Mouse (Mus musculus) heart, embryonic 11.5 days (tissue): ENCODE measurements around the gene Rab3ip. TPM values are rescaled to one million over a fixed set of nuclear protein-coding genes. Genes with fewer than 3 reads are reported as not detected.

Experiments
- ATAC-seq: fragments of 200-750 bp; cut with Nextera tagmentation; replicated peaks from 2 replicates; pipeline ENCODE4 v1.8.0; 2017; ENCODE audit warnings: moderate library complexity; ENCODE audit not compliant: insufficient number of reproducible peaks, low FRiP score, low TSS enrichment
- H3K27ac ChIP-seq: fragments of 300-500 bp; sonication (generic); 2 replicates; pipeline ENCODE4 v1.5.1; 2014; ENCODE audit warnings: mild to moderate bottlenecking, low read depth, low read length
- H3K27me3 ChIP-seq: fragments of 300-500 bp; sonication (generic); 2 replicates; pipeline ENCODE4 v1.6.1; 2014; ENCODE audit warnings: mild to moderate bottlenecking, low read length, mixed read lengths; ENCODE audit not compliant: control insufficient read depth, insufficient read depth
- H3K36me3 ChIP-seq: fragments of 300-500 bp; sonication (generic); 2 replicates; pipeline ENCODE4 v1.6.1; 2014; ENCODE audit warnings: mild to moderate bottlenecking, low read length, moderate library complexity, mixed read lengths; ENCODE audit not compliant: control insufficient read depth, insufficient read depth
- H3K4me1 ChIP-seq: fragments of 300-500 bp; sonication (generic); 2 replicates; pipeline ENCODE4 v1.6.1; 2014; ENCODE audit warnings: low read length; ENCODE audit not compliant: control insufficient read depth, insufficient read depth
- H3K4me2 ChIP-seq: fragments of 300-500 bp; sonication (generic); 2 replicates; pipeline ENCODE4 v1.6.1; 2014; ENCODE audit warnings: mild to moderate bottlenecking, moderate library complexity
- H3K4me3 ChIP-seq: fragments of 300-500 bp; sonication (generic); 2 replicates; pipeline ENCODE4 v1.5.1; 2014; ENCODE audit warnings: low read depth, low read length
- H3K9ac ChIP-seq: fragments of 300-500 bp; sonication (generic); 2 replicates; pipeline ENCODE4 v1.6.1; 2014; ENCODE audit warnings: mild to moderate bottlenecking, low read depth, low read length, moderate library complexity
- H3K9me3 ChIP-seq: fragments of 300-500 bp; sonication (generic); replicated peaks from 2 replicates; pipeline ENCODE4 v1.6.1; 2016; ENCODE audit warnings: low read length; ENCODE audit not compliant: control insufficient read depth
- WGBS: fragments of 180-500 bp; shearing (Covaris S2); extraction: QIAGEN DNeasy Blood & Tissue Kit; methylation state at CpG from one replicate; pipeline ENCODE4 v1.1.7; 2014; ENCODE audit not compliant: insufficient replicate concordance; 5-methylcytosine and 5-hydroxymethylcytosine counted together
- polyA plus RNA-seq: library from polyadenylated mRNA; unstranded; fragments of >200 nt; fragmentation: Nextera tagmentation; extraction: Ambion mirVana; gene quantifications from 2 replicates; pipeline ENCODE4 v1.2.1, GENCODE M21; 2014

The Rab3ip gene
- polyA plus RNA-seq, 1 experiment from 2014 or later: 56.9 TPM

GRCm38 (mm10) chr10:116982526-116982925 is 32.0 kb upstream of the Rab3ip start:
- H3K4me3 ChIP-seq: no peak overlapping the region
- no peak for ATAC-seq
- H3K27ac ChIP-seq: no peak overlapping the region

GRCm38 (mm10) chr10:116980888-116981287 is 30.3 kb upstream of the Rab3ip start:
- no peak overlapping the region for H3K9ac ChIP-seq
- no peak overlapping the region for H3K27ac ChIP-seq
- no peak overlapping the region for H3K4me3 ChIP-seq
- 0 out of 2 replicates have a peak, but pooled peaks cover 4% of the 10 kb centered on the region for H3K4me1 ChIP-seq
- no peaks in the 10 kb centered on the region for H3K36me3 ChIP-seq
- WGBS: 76% methylated on average over 3 of the region's 3 CpGs
- H3K4me2 ChIP-seq: no peak overlapping the region
- no peaks in the 10 kb centered on the region for H3K9me3 ChIP-seq
- no peak for ATAC-seq
- H3K27me3 ChIP-seq: no peaks in the 10 kb centered on the region

More at GRCm38 (mm10) chr10:116982526-116982925, 32.0 kb upstream of the Rab3ip start:
- Histone ChIP-seq H3K27me3 (no peaks in the 10 kb centered on the region), H3K4me2 (no peak overlapping the region), H3K4me1 (peaks cover 3% of the 10 kb centered on the region; the same call in 1 of the 2 replicates), H3K9me3 (no peaks in the 10 kb centered on the region), H3K9ac (no peak overlapping the region), H3K36me3 (no peaks in the 10 kb centered on the region)
- 59% methylated on average over 3 of the region's 4 CpGs for WGBS

GRCm38 (mm10) chr10:116980273-116980672 is 29.7 kb upstream of the Rab3ip start:
- Histone ChIP-seq H3K27ac (no peak overlapping the region), H3K4me3 (no peak overlapping the region), H3K4me1 (0 out of 2 replicates have a peak, but pooled peaks cover 4% of the 10 kb centered on the region), H3K27me3 (no peaks in the 10 kb centered on the region), H3K9ac (no peak overlapping the region), H3K9me3 (no peaks in the 10 kb centered on the region), H3K36me3 (no peaks in the 10 kb centered on the region), H3K4me2 (no peak overlapping the region)
- 70% methylated on average over 4 of the region's 4 CpGs for WGBS
- no peak for ATAC-seq

GRCm38 (mm10) chr10:116978841-116979240 is 28.3 kb upstream of the Rab3ip start:
- H3K4me1 ChIP-seq: 0 out of 2 replicates have a peak, but pooled peaks cover 4% of the 10 kb centered on the region
- H3K4me2 ChIP-seq: no peak overlapping the region
- no peaks in the 10 kb centered on the region for H3K36me3 ChIP-seq
- ATAC-seq: no peak
- 79% methylated on average over 9 of the region's 9 CpGs for WGBS
- H3K4me3 ChIP-seq: no peak overlapping the region
- no peak overlapping the region for H3K27ac ChIP-seq
- H3K9me3 ChIP-seq: no peaks in the 10 kb centered on the region
- H3K9ac ChIP-seq: no peak overlapping the region
- no peaks in the 10 kb centered on the region for H3K27me3 ChIP-seq

GRCm38 (mm10) chr10:116977858-116978257 is 27.3 kb upstream of the Rab3ip start:
- no peak overlapping the region for H3K4me3 ChIP-seq
- H3K9me3 ChIP-seq: no peaks in the 10 kb centered on the region
- no peak overlapping the region for H3K9ac ChIP-seq
- H3K36me3 ChIP-seq: no peaks in the 10 kb centered on the region
- no peak for ATAC-seq
- H3K27ac ChIP-seq: no peak overlapping the region
- no peaks in the 10 kb centered on the region for H3K27me3 ChIP-seq
- H3K4me2 ChIP-seq: no peak overlapping the region
- H3K4me1 ChIP-seq: 0 out of 2 replicates have a peak, but pooled peaks cover 3% of the 10 kb centered on the region
- WGBS: 60% methylated on average over 2 of the region's 2 CpGs

GRCm38 (mm10) chr10:116977455-116977854 is 26.9 kb upstream of the Rab3ip start:
- no peaks in the 10 kb centered on the region for H3K27me3 ChIP-seq
- H3K4me2 ChIP-seq: no peak overlapping the region
- no peak for ATAC-seq
- H3K9ac ChIP-seq: no peak overlapping the region
- H3K36me3 ChIP-seq: no peaks in the 10 kb centered on the region
- H3K27ac ChIP-seq: no peak overlapping the region
- H3K4me1 ChIP-seq: 0 out of 2 replicates have a peak, but pooled peaks cover 2% of the 10 kb centered on the region
- 25% methylated on average over 4 of the region's 4 CpGs for WGBS
- no peak overlapping the region for H3K4me3 ChIP-seq
- no peaks in the 10 kb centered on the region for H3K9me3 ChIP-seq

GRCm38 (mm10) chr10:116972509-116972908 is 21.9 kb upstream of the Rab3ip start, which contains the start of gene Gm10271:
TSS of gene Gm10271 (minus strand) at chr10:116972609.
- H3K4me1 ChIP-seq: 0 out of 2 replicates have a peak, but pooled peaks cover 1% of the 10 kb centered on the region
- no peaks in the 10 kb centered on the region for H3K9me3 ChIP-seq
- WGBS: 87% methylated on average over 6 of the region's 6 CpGs
- H3K4me3 ChIP-seq: no peak within 1 kb of the TSS
- no peaks in the 10 kb centered on the region for H3K36me3 ChIP-seq
- no peak within 1 kb of the TSS for H3K27ac ChIP-seq
- H3K27me3 ChIP-seq: no peaks in the 10 kb centered on the region
- H3K4me2 ChIP-seq: no peak within 1 kb of the TSS
- ATAC-seq: no peak
- H3K9ac ChIP-seq: no peak within 1 kb of the TSS

GRCm38 (mm10) chr10:116968741-116969140 is 18.2 kb upstream of the Rab3ip start:
- no peaks in the 10 kb centered on the region for H3K36me3 ChIP-seq
- H3K9me3 ChIP-seq: no peaks in the 10 kb centered on the region
- no peaks in the 10 kb centered on the region for H3K27me3 ChIP-seq
- no peak for ATAC-seq
- H3K4me1 ChIP-seq: peaks cover 8% of the 10 kb centered on the region; the same call in 1 of the 2 replicates
- no peak overlapping the region for H3K27ac ChIP-seq
- 83% methylated on average over 4 of the region's 4 CpGs for WGBS
- H3K9ac ChIP-seq: no peak overlapping the region
- H3K4me3 ChIP-seq: no peak overlapping the region
- no peak overlapping the region for H3K4me2 ChIP-seq

GRCm38 (mm10) chr10:116966065-116966464 is 15.5 kb upstream of the Rab3ip start:
- no peak for ATAC-seq
- Histone ChIP-seq H3K27me3 (no peaks in the 10 kb centered on the region), H3K9ac (no peak overlapping the region), H3K27ac (no peak overlapping the region), H3K4me3 (no peak overlapping the region), H3K9me3 (no peaks in the 10 kb centered on the region), H3K4me1 (peaks cover 8% of the 10 kb centered on the region; the same call in 1 of the 2 replicates), H3K4me2 (no peak overlapping the region), H3K36me3 (no peaks in the 10 kb centered on the region)
- 63% methylated on average over 6 of the region's 6 CpGs for WGBS
